Mouse (Mus musculus): Measurements from ENCODE around the gene Sacs. TPM values are rescaled to one million over a fixed set of nuclear protein-coding genes. Genes with fewer than 3 reads are reported as not detected.

The Sacs gene
- total RNA-seq, 1 experiment from 2014 or later: 11.1 TPM

DNA sequence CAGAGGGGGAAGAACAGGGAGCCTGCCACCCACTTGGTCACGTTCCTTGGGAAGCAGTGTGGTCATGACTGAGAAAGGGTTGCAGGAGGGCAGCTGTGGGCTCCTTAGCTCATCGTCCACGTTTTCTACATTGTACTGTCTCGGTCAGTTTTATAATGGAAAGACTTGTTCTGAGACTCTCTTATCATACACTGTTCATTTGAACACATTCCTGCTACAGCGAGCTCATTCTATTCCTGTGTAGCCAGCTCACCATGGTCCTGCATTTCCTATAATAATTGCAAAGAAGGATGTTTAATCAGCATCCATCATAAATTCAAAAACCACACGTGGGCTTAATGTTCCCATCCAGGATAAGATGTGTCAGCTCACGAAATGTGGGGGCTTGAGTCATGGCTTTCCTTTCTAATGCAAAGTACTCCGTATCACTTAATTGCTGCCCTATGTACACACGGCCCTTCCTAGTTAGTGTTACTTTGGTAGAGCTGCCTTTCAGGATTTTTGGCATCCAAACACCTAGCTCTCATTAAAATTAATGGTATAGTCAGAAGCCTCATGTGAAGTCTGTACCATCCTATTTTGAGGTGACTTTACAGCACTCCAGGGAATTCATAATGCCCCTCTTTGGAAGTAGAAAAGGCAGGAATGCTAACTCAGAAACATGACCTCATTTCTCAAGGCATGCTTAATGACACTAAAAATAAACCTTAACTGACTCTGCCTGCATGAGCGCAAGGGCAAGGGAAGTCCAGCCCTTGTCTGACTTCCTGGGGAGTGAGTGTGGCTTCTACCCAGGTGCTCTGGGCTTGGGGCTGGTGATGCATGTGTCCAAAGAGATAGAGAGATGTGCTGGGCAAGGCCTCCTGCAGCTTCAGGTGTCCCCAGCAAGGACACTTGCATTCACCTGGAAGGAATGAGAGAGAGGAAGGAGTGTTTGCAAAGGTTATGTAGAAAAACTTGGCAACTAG lies 23.4 kb downstream of the Sacs start:
- no peak for DNase-seq

DNA sequence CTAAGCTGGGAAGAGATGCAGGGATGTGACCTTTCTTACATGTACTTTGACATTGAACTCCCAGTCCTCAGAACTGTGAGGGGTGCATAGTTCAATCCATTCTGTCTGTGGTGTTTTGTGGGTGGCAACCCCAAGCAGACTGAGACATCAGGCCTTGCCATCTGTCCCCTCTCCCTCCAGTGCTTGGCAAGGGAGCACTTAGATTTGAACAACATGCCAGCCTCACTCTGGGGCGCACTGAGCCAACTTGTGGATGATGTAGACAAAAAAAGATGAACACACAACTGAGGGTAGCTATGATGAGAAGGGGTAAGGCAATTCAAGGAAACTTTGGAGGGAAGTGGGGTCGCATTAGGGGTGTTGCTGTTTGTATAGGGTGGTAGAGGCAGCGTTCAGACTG lies 26.2 kb downstream of the Sacs start:
- no peak for DNase-seq

DNA sequence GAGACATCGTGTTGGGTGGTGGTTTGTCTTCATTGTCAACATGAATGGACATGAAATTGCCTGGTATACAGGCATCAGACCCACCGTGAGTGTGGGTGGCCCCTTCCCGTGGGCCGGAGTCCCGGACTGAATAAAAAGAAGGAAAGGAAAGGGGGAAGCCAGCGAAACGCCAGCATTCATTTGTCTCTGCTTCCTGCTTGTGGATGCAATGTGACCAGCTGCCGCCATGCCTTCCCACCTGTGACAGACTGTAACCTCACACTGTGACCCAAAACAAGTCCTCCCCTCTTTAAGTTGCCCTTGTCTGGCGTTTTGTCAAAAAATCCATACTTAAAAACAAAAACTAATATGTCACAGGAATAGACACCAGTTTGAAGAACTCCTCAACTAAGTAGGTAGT lies 27.7 kb downstream of the Sacs start:
- no peak for DNase-seq

DNA sequence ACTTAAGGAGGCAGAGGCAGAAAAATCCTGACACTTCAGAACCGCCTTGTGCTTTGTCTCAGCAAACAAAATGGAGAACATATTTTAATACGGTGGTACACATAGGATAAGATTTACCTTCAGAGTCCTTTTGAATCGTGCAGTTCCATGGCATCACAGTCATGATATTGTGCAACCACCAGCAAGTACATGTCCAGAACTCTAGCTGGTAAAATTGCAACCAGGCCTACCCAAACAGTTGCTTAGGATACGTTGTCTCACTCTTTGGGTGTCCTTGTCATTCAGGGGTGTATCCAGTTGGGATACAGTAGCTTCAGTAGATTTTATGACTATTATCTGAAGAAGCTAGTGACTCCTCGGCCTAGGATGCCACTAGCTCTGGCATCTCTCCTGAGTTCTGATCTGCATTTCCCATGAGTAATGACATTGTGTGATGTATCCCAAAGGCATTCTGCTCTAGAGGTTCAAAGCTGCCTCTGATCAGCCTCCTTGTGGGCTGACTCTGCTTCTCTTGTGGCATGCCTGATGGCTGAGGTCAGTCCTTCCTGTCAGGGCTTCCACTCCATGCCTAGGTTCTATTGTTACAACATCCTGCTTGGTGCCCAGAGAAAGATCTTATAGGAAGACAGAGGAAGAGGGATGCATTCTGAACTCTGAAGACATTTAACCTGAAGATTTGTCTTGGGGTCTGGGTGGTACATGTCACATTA lies 33.2 kb downstream of the Sacs start:
- DNase-seq: no peak

DNA sequence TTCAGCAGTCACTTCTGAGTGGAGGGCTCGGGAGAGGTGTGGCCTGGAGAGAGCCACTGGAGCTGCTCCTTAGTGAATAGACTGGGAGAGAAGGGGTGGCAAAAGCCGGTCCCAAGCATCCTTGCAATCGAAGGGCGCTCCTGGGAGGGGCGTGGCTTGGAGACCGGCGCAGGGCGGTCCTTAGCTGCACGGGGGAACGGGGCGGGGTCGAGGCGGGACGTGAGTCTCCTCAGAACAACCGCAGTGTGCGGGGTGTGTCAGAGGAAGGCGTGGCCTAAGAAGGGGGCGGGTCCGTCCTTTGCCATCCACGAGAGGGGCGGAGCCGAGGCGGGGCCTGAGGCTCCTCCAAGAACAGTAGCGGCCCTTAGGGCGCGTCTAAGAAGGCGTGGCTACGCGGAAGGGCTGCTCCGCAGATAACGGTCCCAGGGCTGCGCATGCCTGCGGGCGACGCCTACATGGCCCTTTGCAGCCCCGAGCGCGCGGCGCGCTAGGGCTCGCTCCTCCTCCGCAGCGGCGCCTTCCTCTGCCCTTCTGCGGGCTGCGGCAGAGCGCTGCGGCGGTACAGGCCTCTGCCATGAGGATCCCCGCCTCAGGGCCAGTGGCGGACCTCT lies 34.4 kb downstream of the Sacs start:
- peak; percentile 99 for DNase-seq

DNA sequence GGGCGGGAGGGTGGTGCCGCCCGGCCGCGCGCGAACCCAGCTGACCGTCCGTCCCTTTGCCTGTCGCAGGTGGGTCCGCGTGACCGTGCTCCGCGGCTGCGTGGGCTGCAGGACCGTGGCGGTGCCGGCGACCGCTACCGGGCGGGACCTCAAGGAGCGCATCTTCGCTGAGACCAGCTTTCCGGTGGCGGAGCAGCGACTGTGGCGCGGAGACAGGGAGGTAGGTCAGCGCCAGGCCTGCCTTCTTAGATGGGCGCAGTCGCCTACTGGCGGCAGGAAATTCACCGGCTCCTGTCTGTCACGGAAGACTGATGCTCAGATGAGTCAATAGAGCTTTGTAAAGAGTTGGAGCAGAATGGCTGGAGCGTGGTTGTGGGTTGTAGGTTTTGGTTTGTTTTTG lies 35.0 kb downstream of the Sacs start:
- peak; percentile 67 for DNase-seq

DNA sequence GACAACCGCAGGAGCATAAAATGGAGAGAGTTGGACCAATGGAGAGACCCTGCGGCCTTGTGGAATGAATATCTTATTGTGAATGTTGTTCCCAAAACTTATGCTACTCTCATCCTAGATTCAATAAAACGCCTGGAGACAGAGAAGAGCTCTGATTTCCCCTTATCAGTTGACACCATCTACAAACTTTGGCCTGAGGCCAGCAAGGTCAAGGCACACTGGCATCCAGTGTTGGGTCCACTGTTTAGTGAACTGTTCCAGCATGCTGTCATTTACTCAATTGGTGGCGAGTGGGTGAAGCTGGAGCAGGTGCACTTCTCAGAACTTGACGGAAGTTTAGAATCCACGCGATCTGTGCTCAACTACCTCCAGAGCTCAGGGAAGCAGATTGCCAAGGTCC lies 53.6 kb downstream of the Sacs start:
- no peak for DNase-seq

DNA sequence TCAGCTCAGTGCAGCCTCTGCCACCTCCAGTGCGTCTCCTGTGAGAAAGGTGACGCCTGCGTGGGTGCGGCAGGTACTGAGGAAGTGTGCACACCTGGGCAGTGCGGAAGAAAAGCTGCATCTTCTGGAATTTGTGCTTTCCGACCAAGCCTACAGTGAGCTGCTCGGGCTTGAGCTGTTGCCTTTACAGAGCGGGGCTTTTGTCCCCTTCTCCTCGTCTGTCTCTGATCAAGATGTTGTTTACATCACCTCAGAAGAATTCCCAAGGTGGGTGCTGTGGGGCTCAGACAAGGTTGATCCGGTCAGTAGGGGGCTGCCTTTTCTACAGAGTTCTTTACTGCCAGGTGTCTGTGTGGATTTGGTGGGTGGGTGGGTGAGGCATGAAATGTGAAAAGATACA lies 54.1 kb downstream of the Sacs start:
- DNase-seq: no peak

DNA sequence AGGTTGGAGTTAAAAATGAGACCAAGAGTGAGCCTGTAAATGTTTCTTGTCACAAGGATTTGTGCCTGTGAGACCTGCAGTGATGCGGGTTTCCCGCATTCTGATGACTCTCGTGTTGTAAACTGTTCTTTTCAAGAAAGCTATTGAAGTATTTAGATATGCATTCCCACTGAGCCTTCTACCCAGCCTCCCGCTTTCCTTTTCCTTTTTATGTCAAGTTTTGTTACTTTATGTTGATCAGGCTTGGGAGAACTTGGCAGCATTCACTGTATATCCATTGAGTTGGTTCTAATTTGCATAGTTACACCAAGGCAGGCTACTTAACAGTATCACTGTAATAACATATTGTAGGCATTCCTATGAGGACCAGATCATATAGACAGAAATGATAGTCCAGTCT lies 56.2 kb downstream of the Sacs start:
- no peak for DNase-seq

DNA sequence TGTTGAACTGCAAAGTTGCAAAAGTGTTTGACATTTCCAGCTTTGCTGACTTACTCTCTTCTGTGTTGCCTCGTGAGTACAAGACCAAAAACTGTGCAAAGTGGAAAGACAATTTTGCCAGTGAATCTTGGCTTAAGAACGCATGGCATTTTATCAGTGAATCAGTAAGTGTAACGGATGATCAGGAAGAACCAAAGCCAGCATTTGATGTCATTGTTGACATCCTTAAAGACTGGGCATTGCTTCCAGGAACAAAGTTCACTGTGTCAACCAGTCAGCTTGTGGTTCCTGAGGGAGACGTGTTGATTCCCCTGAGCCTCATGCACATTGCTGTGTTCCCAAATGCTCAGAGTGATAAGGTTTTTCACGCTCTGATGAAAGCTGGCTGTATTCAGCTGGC lies 71.9 kb downstream of the Sacs start:
- DNase-seq: no peak

DNA sequence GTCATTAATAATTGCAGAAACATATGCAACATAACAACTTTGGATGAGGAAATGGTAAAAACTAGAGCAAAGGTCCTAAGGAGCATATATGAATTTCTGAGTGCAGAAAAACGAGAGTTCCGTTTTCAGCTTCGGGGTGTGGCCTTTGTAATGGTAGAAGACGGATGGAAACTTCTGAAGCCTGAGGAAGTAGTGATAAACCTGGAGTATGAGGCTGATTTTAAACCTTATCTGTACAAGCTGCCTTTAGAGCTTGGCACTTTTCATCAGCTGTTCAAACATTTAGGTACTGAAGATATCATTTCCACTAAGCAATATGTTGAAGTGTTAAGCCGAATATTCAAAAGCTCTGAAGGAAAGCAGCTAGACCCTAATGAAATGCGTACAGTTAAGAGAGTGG lies 73.5 kb downstream of the Sacs start:
- no peak for DNase-seq

DNA sequence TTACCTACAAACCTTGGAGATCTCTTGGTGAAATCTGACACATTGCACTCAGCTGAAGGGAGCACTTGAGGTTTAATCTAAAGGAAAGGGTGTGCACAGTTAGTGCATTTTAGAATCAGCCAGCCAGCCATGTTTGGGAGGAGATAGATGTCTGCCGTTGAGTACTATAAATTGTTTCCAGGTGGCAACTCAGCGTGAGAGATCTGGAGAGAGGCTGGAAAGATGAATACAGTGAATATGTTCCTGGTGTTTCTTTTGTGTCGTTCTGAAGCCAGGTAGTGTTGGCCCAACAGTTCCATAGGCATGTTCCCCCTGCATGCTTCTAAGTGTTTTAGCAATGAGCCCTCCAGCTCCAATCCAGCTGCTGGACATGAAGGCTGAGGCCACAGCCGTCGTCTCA lies 82.9 kb downstream of the Sacs start:
- no peak for DNase-seq

DNA sequence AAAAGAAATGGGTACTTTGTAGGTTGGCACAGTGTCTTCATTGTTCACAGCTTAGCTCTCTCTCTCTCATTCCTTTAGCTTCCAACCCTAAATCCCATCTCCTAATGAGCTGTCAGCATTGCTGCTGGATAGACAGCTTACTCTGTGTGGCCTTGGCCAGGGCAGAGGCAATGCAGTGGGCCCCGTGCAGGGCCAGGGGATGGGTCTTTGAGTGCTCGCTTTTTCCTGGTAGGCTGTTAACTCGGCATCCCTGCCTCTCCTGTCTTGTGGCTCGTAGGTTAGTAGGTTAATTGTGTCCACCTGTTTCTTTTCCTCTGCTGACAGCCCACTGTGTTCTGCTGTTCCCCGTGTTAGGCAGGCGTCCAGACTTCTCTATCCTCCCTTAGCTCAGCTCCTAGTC lies 84.2 kb downstream of the Sacs start:
- DNase-seq: no peak

DNA sequence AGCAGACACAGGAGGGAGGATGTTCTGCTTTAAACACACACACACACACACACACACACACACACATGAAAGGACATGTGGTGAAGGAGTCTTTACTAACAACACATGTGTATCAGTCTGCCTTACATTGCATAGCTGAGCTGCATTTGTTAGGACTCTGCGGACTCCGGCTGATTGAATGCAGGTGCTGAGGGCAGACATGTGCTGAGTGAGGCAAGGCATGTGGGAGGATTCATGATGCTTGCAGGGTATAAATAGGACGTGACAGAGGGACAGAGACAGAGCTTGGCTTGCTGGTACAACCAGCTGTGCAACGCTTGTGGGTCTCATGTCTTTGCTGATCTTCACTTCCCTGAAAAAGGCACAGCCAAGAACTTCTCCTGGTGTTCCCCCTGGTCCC lies 85.5 kb downstream of the Sacs start:
- no peak for DNase-seq

DNA sequence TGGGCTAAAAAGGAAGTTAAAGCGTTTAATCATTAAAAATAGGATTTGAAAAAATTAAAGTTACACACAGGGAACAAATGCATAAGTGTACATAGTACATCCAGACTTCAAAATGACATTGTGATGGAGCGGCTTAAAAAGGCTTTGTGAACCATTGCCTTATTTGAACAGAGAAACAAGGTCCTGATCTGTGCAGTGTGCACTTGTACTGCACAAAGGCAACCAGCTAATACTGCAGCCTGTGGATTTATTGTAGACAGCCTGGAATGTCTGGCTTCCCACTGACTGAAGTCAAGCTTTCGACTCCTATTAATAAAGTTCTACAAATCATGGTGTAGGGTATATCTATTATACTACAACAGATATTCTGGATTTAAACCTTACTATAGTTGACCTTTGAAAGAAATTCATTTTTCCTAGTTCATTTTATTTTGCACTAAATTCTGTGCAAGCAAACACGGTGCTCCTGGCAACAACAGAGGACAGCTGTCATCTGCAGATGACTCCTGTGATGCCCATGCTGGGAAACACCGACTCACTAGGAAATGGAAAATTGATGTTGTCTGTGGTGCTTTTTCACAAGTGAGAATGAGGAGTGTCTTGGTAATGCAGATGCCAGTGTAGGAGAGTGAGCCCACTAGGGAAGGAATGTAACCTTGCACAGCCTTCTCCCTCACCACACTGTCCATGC lies 86.3 kb downstream of the Sacs start:
- no peak for DNase-seq

DNA sequence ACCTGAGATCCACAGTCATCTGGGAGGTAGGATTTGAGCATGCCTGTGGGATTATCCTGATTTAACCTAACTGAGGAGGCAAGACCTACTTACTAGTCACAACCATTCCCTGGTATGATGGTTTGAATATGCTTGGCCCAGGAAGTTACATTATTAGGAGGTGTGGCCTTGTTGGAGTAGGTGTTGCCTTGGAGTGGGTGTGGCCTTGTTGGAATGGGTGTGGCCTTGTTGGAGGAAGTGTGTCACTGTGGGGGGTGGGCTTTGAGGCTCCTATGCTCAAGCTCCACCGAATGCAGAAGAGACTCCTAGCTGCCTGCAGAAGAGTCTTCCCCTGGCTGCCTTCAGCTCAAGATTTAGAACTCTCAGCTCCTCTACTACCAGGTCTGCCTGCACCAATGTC lies 87.9 kb downstream of the Sacs start:
- no peak for DNase-seq

DNA sequence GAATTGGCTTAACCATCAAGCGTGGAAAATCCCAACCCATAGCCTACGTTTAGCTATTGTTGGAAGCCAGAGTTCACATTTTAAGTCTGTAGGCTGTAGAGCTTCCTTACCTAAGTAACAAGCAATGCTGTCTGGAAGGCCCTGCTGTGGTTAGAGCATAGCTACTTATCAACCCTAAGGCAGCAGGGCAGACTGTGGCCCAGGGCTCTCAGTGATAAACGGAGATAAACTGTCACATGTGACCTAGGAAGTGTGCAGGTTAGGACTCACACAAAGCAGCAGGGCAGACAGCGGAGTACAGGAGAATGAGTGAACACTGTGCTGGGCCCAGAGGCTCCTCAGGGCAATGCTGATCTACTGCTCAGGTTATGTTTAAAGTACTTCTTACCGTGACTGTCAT lies 91.5 kb downstream of the Sacs start:
- DNase-seq: no peak

DNA sequence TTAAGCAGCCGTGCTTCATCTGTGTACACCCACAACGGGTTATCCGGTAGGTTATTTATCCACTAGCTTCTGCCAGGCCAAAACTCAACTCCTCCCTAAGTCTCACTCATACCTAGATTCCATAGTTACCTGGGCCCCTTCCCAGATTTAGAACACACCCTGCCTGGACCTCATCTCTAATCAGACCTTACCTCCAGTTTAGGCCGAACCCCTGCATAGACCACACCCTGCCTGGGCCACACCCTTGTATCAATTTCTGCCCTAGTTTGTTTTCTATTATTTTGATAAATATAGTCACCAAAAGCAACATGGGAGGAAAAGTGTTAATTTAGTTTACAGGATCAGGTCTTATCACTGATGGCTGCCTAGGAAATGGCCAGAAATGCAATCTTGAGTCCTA lies 91.9 kb downstream of the Sacs start:
- DNase-seq: no peak

DNA sequence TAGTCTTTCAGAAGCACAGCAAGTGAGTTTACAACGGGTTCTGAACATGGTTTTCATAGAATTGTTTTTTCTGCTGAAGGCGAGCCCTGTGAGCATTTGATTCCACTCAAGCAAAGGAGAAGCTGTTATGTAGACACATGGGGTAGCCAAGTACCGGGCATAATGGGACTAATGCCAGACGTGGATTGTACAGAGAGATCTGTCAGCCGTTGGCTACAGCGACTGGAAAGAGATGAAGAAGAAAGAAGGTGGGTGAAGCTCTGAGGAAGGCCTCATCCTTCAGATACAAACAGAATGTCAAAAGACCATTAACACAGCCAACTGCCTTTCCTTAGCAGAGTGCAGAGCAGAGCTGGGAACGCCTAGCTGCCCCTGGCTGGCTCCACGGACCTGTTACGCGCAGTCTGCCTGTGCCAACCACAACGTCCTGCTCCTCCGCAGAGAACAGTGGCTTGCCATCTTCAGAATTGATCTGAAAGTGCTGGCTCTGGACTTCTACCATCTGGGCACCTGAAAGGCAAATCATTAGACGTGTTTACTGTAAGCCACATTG lies 93.8 kb downstream of the Sacs start:
- DNase-seq: no peak

DNA sequence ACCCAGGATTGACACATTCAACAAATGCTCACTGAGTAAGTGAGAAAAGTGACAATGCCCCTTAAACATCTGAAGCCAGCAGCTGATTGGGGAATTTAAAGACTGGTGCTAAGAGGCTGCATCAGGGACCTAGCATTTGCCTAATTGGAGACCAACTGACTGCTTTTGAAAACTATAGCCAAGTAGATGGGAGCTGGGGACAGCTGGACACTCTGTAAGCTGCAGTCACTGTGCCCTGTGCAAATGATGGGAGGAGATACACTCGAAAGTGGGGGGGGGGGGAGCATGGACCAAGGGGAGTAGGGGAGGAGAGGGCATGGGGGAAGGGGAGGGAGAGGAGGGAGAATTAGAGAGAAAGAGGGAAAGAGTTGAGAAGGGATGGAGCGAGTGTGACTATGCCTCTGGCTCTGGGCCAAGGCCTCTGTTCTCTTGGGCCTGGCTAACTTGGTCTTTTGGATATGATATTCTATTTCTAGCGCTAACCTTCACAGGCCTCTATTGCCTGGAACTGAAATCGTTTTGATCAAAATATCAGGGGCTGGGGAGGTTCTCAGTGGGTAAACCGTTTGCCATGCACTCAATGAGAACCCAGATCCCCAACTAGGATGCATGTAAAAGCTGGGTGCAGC lies 97.7 kb downstream of the Sacs start:
- peak; percentile 58 for DNase-seq

DNA sequence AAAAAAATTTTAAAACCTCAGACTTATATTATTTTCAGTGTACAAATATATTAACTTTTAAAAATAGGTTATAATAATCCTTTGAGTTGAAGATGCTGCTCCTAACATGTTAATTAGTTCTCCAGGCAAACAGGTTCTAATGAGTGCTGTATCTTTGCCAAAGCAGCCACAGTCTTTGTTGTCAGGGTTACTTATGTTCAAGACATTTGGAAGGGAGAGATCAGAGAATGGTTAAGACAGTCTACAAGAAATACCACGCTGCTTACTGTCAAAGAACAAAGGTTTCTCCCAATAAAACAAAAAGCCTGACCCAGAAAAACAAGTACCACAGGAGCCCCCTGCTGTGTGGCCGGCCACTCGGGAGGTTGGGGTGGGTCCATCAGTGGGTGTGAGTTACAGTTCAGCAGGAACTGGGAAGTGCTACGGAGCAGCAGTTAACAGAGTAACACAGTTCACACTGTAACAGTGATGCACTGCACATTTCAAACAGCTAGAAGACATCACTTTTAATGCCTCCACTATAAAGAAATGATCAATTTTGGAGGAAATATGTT lies 98.9 kb downstream of the Sacs start:
- DNase-seq: no peak

DNA sequence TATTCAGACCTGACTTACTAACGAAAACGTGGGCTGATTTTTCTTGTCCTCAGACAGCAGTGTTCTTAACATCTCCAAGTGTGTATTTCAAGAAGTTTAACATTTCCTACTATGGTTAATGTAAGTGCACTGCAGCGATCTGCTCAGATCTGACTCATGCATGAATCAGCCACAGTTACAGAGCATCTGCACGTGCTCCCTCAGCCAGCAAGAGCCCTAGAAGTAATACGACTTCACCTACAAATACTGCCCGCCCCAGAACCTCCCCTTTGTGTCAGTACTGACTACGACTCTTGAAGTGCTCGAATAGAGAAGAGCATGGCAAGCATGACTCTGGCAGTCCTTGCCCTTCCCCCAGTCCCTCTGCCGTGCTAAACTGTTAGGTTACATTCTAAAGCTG lies 100.5 kb downstream of the Sacs start:
- DNase-seq: peak; percentile 10
